Mouse (Mus musculus) megakaryocyte, embryonic 14.5 days (primary cell): ENCODE data around the gene Mgst2.

Experiments used
- FLI1 ChIP-seq: IDR thresholded peaks from 2 replicates; pipeline ENCODE4 v1.6.1; 2012; ENCODE audit warnings: low read length, inconsistent platforms, mixed read lengths
- GATA1 ChIP-seq: IDR thresholded peaks from 3 replicates; pipeline ENCODE4 v1.6.1; 2012; ENCODE audit warnings: mixed read lengths, low read length, inconsistent platforms, borderline replicate concordance

DNA sequence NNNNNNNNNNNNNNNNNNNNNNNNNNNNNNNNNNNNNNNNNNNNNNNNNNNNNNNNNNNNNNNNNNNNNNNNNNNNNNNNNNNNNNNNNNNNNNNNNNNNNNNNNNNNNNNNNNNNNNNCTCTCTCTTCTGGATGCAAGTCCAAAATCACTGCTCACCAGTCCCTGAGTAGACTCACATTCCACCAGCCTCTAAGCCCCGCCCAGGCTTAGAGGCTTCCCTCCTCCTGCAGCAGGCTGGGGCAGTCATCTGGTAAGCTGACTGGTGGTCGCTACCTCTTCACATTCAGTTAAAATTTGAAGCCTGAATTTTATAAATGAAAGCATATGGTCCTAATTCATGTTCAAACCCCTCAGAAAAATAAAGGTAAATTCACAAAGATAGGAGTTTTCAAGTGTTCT, 8.4 kb downstream of the Mgst2 start:
- no peak for TF ChIP-seq FLI1
- TF ChIP-seq GATA1, result no peak
